Mouse (Mus musculus) left cerebral cortex, postnatal 14 days (tissue): ENCODE results near the gene 4930519G04Rik. TPM values are rescaled to one million over a fixed set of nuclear protein-coding genes. Genes with fewer than 3 reads are reported as not detected.
"Not testable (repeated sequence)": the region's sequence is repeated elsewhere in the genome, so short reads cannot be mapped to it uniquely, and the experiment has no call there.

Experiments
- DNase-seq, 2 experiments: peaks; one replicate each; pipeline ENCODE4 v3.0.0; 2021 to 2022; ENCODE audit warnings: low spot score in 2 of 2, mixed read lengths in 1 of 2
- intact Hi-C: fragments of 180-260 bp; cut with DNase I; formaldehyde crosslinking; loops from one replicate; pipeline ENCODE4 v1.15.1; 2025
- total RNA-seq, 2 experiments: library from RNA; stranded (reverse); gene quantifications; 2 replicates each; pipeline ENCODE4 v1.2.3; 2021

Gene 4930519G04Rik
- total RNA-seq, 2 experiments from 2014 or later, result not detected

GRCm38 (mm10) chr5:114896688-114897373 lies 43.4 kb downstream of the 4930519G04Rik start, which contains the start of gene Oasl2:
Gene Oasl2 (plus strand): TSS chr5:114896936.
- intact Hi-C loops, result no loop called here
- DNase-seq, result no peak

DNA sequence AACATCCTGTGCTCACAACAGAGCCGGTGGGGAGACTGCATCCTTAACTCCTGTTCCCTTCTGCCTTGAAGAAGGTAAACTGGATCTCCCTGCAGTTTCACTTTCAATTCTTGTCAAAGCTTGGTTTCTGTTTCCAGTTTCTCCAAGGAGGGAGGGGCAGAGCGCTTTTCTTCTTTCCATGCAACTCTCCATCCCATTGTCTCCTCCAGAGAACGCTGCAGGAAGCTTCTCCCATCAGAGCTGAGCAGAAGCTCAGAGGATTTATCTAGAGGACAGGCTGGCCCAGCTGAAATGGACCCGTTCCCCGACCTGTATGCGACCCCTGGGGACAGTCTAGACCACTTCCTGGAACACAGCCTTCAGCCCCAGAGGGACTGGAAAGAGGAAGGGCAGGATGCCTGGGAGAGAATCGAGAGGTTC lies 43.9 kb downstream of the 4930519G04Rik start:
- intact Hi-C loops, result no loop called here
- DNase-seq, result no peak

- intact Hi-C loops, result no loop called here
- no peak for DNase-seq
These were observed 45.4 kb downstream of the 4930519G04Rik start for GRCm38 (mm10) chr5:114898857-114899256.

- intact Hi-C loops, result no loop called here
- DNase-seq, result peak; percentile 44 to 48
These were observed 48.9 kb downstream of the 4930519G04Rik start for GRCm38 (mm10) chr5:114902413-114902812.

GRCm38 (mm10) chr5:114908598-114909305 lies 55.3 kb downstream of the 4930519G04Rik start:
- intact Hi-C loops, result no loop called here
- DNase-seq, result no peak

- no peak for DNase-seq
- intact Hi-C loops, result no loop called here
These were observed 60.2 kb downstream of the 4930519G04Rik start for GRCm38 (mm10) chr5:114913686-114914085.

DNA sequence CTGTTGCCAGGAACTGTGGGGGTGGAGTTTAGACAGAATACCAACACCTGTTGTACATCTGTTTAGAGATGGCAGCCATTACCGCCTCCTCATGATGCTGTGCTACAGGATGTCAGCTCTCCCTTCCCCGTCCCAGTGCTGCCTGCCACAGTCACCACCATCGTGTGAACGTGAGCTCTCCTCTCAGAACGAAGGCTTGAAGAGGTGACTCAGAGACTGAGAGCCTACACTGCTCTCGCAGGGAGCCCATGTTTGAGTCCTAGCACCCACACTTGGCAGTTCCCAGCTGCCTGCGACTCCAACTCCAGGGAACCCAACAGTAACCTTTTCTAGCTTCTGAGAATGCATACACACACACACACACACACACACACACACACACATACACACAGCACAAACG lies 61.4 kb downstream of the 4930519G04Rik start:
- intact Hi-C loops, result no loop called here
- DNase-seq, result peak; percentile 21 to 49

GRCm38 (mm10) chr5:114915854-114916253 lies 62.4 kb downstream of the 4930519G04Rik start:
- DNase-seq, result no peak
- intact Hi-C loops, result no loop called here

DNA sequence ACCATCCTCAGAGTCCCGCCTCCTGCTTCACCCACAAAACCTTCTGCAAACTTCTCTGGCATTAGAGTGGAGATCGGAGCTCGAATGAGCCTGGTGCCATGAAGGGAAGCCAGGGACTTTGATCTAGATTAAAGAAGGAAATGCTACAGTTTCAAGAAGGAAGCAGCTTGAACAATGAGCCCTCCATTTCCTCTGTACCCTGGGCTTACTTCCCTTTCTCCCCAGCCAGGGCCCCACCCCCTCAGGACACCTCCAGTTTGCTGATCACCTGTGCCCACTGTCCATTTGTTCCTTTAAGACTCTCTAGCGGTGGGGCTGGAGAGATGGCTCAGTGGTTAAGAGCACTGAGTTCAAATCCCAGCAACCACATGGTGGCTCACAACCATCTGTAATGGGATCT lies 63.3 kb downstream of the 4930519G04Rik start:
- DNase-seq, result no peak
- intact Hi-C loops, result no loop called here

DNA sequence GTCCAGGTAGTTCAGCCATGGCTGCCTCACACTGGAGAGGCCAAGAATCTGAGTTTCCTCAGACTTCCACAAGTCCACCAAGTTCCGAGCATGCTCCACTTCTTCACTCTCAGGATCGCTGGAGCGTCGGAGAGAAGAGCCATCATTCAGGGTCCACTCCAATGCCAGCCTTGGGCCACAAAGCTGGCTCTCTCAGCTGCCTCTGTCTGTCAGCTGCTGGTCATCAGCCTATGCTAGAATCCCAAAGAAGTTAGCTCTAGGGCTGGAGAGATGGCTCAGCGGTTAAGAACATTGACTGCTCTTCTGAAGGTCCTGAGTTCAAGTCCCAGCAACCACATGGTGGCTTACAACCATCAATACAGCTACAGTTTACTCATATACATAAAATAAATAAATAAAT lies 63.9 kb downstream of the 4930519G04Rik start:
- intact Hi-C loops, DNase-seq: not testable (repeated sequence)

DNA sequence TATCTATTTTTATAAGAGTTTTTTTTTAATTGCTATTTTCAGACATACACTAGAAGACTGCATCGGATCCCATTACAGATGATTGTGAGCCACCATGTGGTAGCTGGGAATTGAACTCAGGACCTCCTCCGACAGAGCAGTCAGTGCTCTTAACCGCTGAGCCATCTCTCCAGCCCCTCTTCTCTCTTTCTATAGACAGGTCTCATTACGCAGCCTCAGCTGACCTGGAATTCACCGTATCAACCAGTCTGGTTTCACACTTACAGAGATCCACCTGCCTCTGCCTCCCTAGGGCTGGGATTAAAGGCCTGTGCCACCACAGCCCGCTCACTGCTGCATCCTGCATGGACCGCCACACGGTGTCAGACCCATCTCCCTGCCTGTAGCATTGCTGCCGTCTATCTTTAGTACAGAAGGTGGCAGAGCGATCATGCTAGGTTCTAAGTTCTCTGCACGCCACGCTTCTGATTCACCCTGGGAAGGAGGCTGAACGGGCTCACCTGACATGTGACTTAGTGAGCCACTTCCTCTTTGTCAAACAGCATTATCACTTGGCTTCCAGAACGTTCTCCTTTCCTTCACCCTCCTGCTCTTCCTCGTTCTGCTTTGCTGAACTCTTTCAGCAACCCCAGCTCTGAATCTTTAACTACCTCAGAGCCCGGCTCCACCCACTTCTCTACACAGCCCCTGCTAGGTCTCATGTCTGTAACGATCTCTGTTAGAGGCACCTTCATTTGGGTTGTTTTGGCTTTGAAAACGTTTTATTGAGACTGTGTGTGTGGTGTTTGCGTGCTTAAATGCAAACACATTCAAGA lies 68.3 kb downstream of the 4930519G04Rik start:
- DNase-seq, result no peak
- intact Hi-C loops, result no loop called here

- DNase-seq, result no peak
- intact Hi-C loops, result no loop called here
These were observed 68.9 kb downstream of the 4930519G04Rik start for GRCm38 (mm10) chr5:114922366-114922731.

DNA sequence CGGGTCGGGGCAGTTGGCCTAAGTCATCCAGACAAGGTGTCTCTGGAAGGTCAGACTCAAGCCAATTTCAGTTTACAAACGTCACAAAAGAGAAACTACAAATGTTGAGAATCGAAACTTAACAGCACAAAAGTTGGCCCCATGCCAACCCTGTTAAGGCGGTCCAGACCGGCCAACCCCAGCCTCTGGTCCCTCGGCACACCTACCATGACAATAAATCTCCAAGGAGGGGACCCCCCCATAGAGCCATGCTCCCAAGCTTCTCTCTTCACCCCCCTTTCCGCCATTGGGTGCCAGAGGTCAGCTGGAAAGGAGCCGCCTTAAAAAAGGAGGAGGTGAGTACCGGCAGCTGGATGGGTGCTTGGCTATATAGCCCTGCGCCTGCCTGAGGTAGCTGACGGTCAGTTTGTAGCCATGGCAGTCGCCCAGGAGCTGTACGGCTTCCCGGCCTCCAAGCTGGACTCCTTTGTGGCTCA lies 69.6 kb downstream of the 4930519G04Rik start, which contains the start of gene Oasl1:
Gene Oasl1 (plus strand): TSS at position 243 of the 476 bp plus-strand sequence.
- no peak for DNase-seq
- intact Hi-C loops, result no loop called here

GRCm38 (mm10) chr5:114926153-114926684 lies 72.8 kb downstream of the 4930519G04Rik start:
- DNase-seq, result no peak
- intact Hi-C loops, result no loop called here

GRCm38 (mm10) chr5:114926753-114927152 lies 73.3 kb downstream of the 4930519G04Rik start:
- intact Hi-C loops, result no loop called here
- DNase-seq, result no peak

GRCm38 (mm10) chr5:114931626-114932025 lies 78.2 kb downstream of the 4930519G04Rik start:
- no peak for DNase-seq
- intact Hi-C loops, result loop anchor here (10.0 kb wide), 1 partner anchor 107 kb away; the partner anchor contains the start of gene 1500011B03Rik

DNA sequence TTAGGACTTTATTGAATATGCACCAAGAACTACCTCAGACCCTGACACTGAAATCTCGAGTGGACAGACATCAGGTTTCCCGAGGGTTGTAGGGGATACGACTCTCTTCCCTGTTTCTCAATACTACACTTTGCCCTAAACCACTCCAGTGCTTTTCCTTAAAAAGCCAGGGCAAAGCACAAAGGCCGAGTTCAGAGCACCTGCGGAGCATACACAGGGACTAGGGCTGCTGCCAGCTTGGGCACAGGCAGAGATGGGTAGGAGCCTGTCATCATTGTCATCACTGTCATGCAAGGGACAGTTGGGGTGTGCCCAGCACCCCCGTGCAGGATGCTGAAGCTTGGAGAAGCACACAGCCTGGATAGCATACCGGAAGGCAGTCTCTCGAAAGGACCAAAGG lies 79.7 kb downstream of the 4930519G04Rik start:
- DNase-seq, result no peak
- intact Hi-C loops, result loop anchor here (10.0 kb wide), 1 partner anchor 108 kb away; the partner anchor contains the start of gene 1500011B03Rik
